Mouse (Mus musculus) hindbrain, postnatal 0 days (tissue): ENCODE data around the gene Dnajc6. TPM values are rescaled to one million over a fixed set of nuclear protein-coding genes. Genes with fewer than 3 reads are reported as not detected.

Experiments used
- ATAC-seq: fragments of 200-750 bp; cut with Nextera tagmentation; 2 replicates; pipeline ENCODE4 v1.8.0; 2017; ENCODE audit warnings: mild to moderate bottlenecking, moderate TSS enrichment, moderate library complexity
- DNase-seq: peaks from one replicate; pipeline ENCODE4 v3.0.0-alpha.2; 2015; ENCODE audit warnings: low spot score
- H3K27ac ChIP-seq: fragments of 300-500 bp; sonication (generic); 2 replicates; pipeline ENCODE4 v1.5.1; 2014; ENCODE audit warnings: mild to moderate bottlenecking
- H3K27me3 ChIP-seq: fragments of 300-500 bp; sonication (generic); 2 replicates; pipeline ENCODE4 v1.6.1; 2014; ENCODE audit warnings: low read length, mixed read lengths; ENCODE audit not compliant: insufficient read depth
- H3K36me3 ChIP-seq: fragments of 300-500 bp; sonication (generic); 2 replicates; pipeline ENCODE4 v1.6.1; 2014; ENCODE audit warnings: low read length, mixed read lengths; ENCODE audit not compliant: insufficient read depth
- H3K4me1 ChIP-seq: fragments of 300-500 bp; sonication (generic); 2 replicates; pipeline ENCODE4 v1.6.1; 2014; ENCODE audit warnings: antibody characterized with exemption, low read length, mixed read lengths; ENCODE audit not compliant: insufficient read depth
- H3K4me2 ChIP-seq: fragments of 300-500 bp; sonication (generic); 2 replicates; pipeline ENCODE4 v1.6.1; 2014; ENCODE audit warnings: low read depth, mild to moderate bottlenecking, low read length, moderate library complexity, mixed read lengths
- H3K4me3 ChIP-seq: fragments of 300-500 bp; sonication (generic); 2 replicates; pipeline ENCODE4 v1.5.1; 2014; ENCODE audit warnings: low read length
- H3K9ac ChIP-seq: fragments of 300-500 bp; sonication (generic); replicated peaks from 2 replicates; pipeline ENCODE4 v1.6.1; 2014; ENCODE audit warnings: mild to moderate bottlenecking, low read length, moderate library complexity, mixed read lengths
- H3K9me3 ChIP-seq: fragments of 300-500 bp; sonication (generic); 2 replicates; pipeline ENCODE4 v1.6.1; 2016; ENCODE audit warnings: low read length, mixed read lengths
- CTCF ChIP-seq: IDR thresholded peaks from 2 replicates; pipeline ENCODE4 v1.5.1; 2016; ENCODE audit warnings: antibody characterized with exemption, control low read depth, low read depth
- WGBS: fragments of 180-500 bp; shearing (Covaris S2); extraction: QIAGEN DNeasy Blood & Tissue Kit; methylation state at CpG from one replicate; pipeline ENCODE4 v1.1.7; 2014; 5-methylcytosine and 5-hydroxymethylcytosine counted together
- polyA plus RNA-seq: library from polyadenylated mRNA; unstranded; fragments of >200 nt; fragmentation: Nextera tagmentation; extraction: Ambion mirVana; gene quantifications from 2 replicates; pipeline ENCODE4 v1.2.1, GENCODE M21; 2015
- total RNA-seq: library from RNA; depleted of rRNA; stranded (reverse); fragments of >200 nt; gene quantifications from 2 replicates; pipeline ENCODE4 v1.2.3, GENCODE M21; 2014

The Dnajc6 gene
- total and polyA plus RNA-seq, 2 experiments from 2014 or later = 60.9 to 205 TPM

DNA sequence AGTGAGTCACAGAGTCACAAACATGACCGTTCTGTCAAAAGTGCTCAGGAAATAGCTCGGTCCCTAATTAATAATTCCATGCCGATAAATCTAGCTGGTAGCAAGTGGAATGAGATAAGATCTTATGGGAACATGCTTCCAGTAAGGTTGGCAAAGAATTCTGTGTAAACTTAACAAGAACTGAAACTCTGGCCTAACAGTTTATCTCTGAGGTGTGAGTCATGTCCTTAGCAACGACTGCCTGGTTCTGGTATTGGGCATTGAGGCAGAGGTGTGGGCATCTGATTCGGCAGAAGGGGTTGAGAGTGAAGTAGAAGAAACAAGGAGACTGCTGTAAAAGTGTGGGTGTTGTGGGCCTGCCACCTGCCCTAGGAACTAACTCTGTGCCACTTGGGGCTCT lies 173.4 kb downstream of the Dnajc6 start:
- WGBS = 83% methylated on average over 5 of the region's 5 CpGs
- H3K9ac ChIP-seq = no peak overlapping the region
- no peak overlapping the region for H3K4me2 ChIP-seq
- DNase-seq (no peak), ATAC-seq (no peak)
- no peaks in the 10 kb centered on the region for H3K27me3 ChIP-seq
- H3K9me3 ChIP-seq = no peaks in the 10 kb centered on the region
- H3K4me3 ChIP-seq = no peak overlapping the region
- TF ChIP-seq CTCF = no peak
- no peaks in the 10 kb centered on the region for H3K36me3 ChIP-seq
- no peaks in the 10 kb centered on the region for H3K4me1 ChIP-seq
- H3K27ac ChIP-seq = no peak overlapping the region

DNA sequence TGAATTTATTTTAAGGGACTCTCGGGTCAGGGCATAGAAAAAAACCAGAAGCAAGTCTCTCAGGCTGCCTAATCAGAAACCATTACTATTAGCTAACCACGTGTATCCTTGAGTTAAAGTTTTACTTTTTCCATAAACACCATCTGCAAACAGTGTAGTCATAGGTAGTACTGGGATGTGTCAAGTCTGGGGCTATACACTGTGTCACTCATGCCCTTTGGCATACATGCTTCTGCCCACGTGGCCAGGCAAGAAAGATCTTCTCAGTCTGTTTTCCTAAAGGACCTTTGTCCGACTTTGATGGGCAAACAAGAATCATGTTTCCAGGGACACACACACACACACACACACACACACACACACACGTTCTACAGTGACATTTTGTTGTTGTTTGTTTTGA lies 178.3 kb downstream of the Dnajc6 start:
- no peak overlapping the region for H3K9ac ChIP-seq
- H3K36me3 ChIP-seq = no peaks in the 10 kb centered on the region
- no peaks in the 10 kb centered on the region for H3K4me1 ChIP-seq
- 76% methylated on average over 5 of the region's 5 CpGs for WGBS
- H3K9me3 ChIP-seq = no peaks in the 10 kb centered on the region
- no peak overlapping the region for H3K27ac ChIP-seq
- no peak for DNase-seq
- H3K27me3 ChIP-seq = no peaks in the 10 kb centered on the region
- no peak for TF ChIP-seq CTCF
- H3K4me3 ChIP-seq = no peak overlapping the region
- no peak for ATAC-seq
- no peak overlapping the region for H3K4me2 ChIP-seq

DNA sequence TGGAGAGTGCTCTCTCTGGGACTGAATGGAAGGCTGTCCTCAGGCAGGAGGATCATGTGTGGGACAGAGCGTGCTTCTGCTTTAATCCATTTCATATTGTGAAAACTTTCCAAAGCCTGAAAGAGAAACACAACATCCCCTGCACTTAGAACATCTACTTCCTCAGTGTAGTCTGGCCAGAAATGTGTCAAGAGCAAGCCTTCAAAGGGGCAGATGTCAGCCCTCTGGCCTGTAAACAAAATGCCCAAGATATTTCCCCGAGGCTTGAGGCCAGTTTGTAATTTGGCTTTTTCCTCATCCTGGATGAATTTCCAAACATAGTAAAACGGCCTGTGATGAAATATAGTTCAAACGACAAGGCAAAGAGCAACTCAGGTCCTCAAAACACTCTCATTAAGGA lies 179.3 kb downstream of the Dnajc6 start:
- ATAC-seq (no peak), DNase-seq (no peak)
- WGBS = 78% methylated on average over 4 of the region's 4 CpGs
- H3K9ac ChIP-seq = no peak overlapping the region
- no peaks in the 10 kb centered on the region for H3K36me3 ChIP-seq
- no peak overlapping the region for H3K4me2 ChIP-seq
- no peak overlapping the region for H3K4me3 ChIP-seq
- H3K9me3 ChIP-seq = no peaks in the 10 kb centered on the region
- H3K27me3 ChIP-seq = no peaks in the 10 kb centered on the region
- H3K27ac ChIP-seq = no peak overlapping the region
- TF ChIP-seq CTCF = no peak
- H3K4me1 ChIP-seq = no peaks in the 10 kb centered on the region

DNA sequence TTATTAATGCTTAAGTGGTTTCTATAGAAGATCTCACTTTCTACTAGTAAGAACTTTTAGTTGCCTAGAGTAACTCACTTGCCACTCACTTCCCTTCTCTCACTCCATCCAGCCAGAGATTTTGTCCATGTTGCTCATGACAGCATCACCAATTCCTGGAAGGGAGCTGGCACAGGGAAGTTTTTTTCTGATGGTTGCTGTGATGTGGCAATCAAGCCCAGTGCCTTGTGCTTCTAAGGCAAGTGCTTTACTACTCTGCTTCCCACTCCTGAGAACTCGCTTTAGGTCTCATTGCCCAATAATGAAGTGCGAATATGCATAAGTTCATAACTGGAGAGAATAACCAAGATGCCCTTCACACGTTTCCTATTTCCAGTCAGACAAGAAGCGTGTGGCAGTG lies 186.2 kb downstream of the Dnajc6 start:
- no peak for ATAC-seq
- Histone ChIP-seq H3K9me3 (no peaks in the 10 kb centered on the region), H3K4me2 (no peak overlapping the region), H3K36me3 (no peaks in the 10 kb centered on the region), H3K27ac (no peak overlapping the region), H3K27me3 (no peaks in the 10 kb centered on the region), H3K9ac (no peak overlapping the region), H3K4me1 (no peaks in the 10 kb centered on the region), H3K4me3 (no peak overlapping the region)
- 90% methylated on average over 4 of the region's 4 CpGs for WGBS
- TF ChIP-seq CTCF = no peak
- DNase-seq = no peak

DNA sequence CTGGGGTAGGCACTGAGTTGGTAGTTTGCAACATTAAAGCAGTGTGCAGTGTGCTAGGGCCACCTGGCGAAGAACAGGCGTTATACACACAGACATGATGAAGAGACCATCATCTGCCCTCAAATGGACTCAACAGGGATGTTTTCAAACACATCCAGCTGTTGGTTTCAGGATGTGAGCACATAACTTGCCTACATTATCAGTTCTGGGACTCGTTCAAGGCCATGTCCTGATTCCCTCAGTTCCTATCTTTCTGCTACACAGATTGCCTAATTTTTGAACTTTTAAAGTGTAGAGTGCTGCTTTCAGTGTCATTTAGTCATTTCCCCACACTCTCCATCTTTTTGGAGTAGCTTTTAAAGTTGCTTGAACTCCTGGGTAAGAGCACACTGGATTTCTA lies 186.6 kb downstream of the Dnajc6 start:
- H3K4me1 ChIP-seq = no peaks in the 10 kb centered on the region
- ATAC-seq = no peak
- H3K27ac ChIP-seq = no peak overlapping the region
- H3K36me3 ChIP-seq = no peaks in the 10 kb centered on the region
- H3K27me3 ChIP-seq = no peaks in the 10 kb centered on the region
- no peak for DNase-seq
- H3K4me2 ChIP-seq = no peak overlapping the region
- no peak overlapping the region for H3K4me3 ChIP-seq
- WGBS = 84% methylated on average over 3 of the region's 3 CpGs
- H3K9me3 ChIP-seq = no peaks in the 10 kb centered on the region
- no peak for TF ChIP-seq CTCF
- no peak overlapping the region for H3K9ac ChIP-seq

DNA sequence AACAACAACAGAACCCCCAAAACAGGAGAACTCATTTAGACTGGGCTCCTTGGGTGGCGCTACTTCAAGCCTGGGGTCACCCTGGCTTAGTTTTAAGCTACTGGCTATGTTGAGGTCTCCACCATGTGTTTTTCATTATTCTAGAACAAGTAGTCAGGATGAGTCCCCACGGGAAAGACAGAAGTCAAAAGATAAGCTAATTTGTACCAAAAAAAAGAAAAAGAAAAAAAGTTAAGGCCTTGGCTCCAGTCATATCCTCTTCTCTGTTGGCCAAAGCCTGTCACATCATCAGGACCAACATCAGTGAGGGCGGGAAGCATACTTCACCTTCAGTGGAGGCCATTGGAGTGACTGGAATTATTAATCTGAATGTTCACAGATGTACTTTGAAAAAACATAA lies 188.4 kb downstream of the Dnajc6 start:
- H3K27me3 ChIP-seq = no peaks in the 10 kb centered on the region
- H3K9ac ChIP-seq = no peak overlapping the region
- H3K36me3 ChIP-seq = no peaks in the 10 kb centered on the region
- no peak for TF ChIP-seq CTCF
- ATAC-seq (no peak), DNase-seq (no peak)
- no peak overlapping the region for H3K27ac ChIP-seq
- H3K4me3 ChIP-seq = no peak overlapping the region
- no peaks in the 10 kb centered on the region for H3K4me1 ChIP-seq
- H3K9me3 ChIP-seq = no peaks in the 10 kb centered on the region
- WGBS = 88% methylated on average over 3 of the region's 3 CpGs
- H3K4me2 ChIP-seq = no peak overlapping the region

DNA sequence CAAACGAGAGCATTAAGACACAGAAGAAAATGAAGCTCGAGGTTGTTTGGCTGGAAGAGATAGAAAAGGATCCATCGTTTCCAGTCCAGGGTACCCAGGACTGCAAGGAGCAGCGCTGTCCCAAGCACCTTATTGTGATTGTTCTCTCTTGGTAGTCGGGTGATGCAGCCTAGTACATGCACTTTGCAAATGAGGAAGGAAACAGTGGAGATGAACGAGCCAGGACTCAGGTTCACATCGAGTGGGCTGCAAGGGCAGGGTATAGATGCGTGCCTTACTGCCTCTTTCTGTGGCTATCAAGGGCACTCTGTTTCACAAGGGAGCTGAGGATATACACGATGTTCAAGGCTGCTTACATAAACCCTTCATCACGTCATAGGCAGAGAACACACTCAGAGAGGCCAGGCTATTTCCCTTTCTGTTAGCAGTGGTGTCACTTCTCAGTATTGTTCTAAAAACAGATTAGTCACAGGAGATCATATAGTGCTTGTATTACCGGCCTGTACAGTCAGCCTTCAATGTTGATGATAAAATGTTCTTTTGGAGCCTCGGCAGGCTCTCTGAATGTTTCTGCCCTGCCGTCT lies 189.9 kb downstream of the Dnajc6 start:
- Histone ChIP-seq H3K9me3 (no peaks in the 10 kb centered on the region), H3K27ac (no peak overlapping the region), H3K4me1 (no peaks in the 10 kb centered on the region), H3K4me2 (no peak overlapping the region), H3K9ac (no peak overlapping the region), H3K4me3 (no peak overlapping the region), H3K36me3 (no peaks in the 10 kb centered on the region), H3K27me3 (no peaks in the 10 kb centered on the region)
- no peak for TF ChIP-seq CTCF
- ATAC-seq (no peak), DNase-seq (no peak)
- 83% methylated on average over 13 of the region's 13 CpGs for WGBS
